Mouse (Mus musculus): ENCODE data around the gene Galk1. TPM values are rescaled to one million over a fixed set of nuclear protein-coding genes. Genes with fewer than 3 reads are reported as not detected.

The Galk1 gene
- polyA plus RNA-seq (2016; fragmentation: Nextera tagmentation; extraction: Ambion mirVana) = 187 and 200 TPM in 2 replicates

DNA sequence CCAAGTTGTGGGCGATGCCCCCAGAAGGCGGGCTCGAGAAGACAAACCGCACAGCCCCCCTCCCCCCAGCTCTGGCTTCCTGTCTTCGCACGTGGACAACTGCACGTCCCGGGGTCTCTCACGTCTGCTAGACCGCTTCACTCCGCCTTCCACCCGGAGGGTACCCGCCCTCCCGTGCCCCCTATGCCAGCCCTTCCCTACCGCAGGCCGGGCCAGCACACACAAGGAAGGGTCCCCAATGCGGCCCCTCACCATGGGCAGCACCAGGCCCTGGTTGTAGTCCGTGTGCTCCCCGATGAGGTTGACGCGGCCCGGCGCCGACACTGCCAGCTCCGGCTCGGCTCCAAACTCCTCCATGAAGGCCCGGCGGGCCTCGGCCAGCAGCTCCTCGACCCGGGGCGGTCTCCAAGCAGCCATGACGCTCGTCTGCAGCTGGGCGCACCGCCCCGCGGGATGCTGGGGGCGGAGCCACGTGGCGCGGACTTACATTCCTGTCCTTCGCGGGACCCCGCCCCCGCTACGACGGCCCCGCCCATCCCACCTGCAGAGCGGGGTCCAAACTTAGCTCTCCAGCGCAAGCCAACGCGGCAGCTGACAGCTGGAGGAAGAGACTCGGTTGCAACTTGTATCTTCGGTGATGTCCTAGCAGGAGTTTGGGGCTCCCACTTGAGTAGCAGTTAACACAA is at the start of gene Galk1:
Gene Galk1 (minus strand): TSS at position 458 of the 686 bp plus-strand sequence.
- H3K27ac ChIP-seq = peak within 1 kb of the TSS; percentile 83
- H3K4me2 ChIP-seq = peak within 1 kb of the TSS; percentile 93
- H3K4me1 ChIP-seq = peaks cover 48% of the 10 kb centered on the region
- H3K36me3 ChIP-seq = peaks cover 36% of the 10 kb centered on the region
- H3K9me3 ChIP-seq (replicated peaks) = no peaks in the 10 kb centered on the region
- peak; percentile 84 for ATAC-seq
- H3K27me3 ChIP-seq (replicated peaks) = peaks cover 11% of the 10 kb centered on the region; the same call in 1 of the 2 replicates
- peak within 1 kb of the TSS; percentile 69 for H3K4me3 ChIP-seq
- H3K9ac ChIP-seq = peak within 1 kb of the TSS; percentile 79
- WGBS (ENCODE audit: insufficient replicate concordance) = under 1% methylated on average over 55 of the region's 55 CpGs

DNA sequence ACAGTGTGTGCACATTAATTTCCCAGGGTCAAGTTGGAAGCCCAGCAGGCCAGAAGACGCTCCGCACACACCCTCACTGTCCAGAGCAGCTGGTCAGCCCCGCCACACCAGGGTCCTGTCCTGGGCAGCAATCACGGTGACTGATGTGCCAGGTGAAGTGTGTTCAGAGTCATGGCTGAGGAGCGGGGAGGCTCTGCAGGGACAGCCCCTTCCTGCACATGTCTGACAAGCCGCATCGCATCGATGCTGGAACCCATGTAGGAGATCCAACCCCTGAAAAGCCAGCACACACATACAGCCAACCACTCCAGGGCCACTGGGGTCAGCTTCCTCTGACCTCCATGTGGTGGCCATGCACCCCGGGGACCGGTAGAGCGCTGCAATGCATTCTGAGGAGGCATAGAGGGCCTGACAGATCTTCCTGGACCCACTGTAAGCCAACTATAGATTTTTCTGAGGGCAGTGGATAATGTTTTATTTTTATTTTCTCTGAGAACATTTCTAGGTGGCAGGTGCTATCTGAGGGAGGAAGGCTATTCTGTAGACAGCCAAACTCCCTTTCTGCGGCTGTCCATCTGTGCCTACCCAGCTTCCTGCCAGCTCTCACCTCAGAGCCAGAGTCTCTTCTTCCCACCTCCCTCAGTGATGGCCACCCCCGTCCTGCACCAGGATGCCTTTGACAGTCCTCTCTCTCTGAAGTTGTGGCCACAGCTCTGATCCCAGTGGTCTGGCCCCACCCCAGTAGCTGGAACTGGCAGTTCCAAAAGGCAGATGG is 49.3 kb upstream of the Galk1 start:
- no peak overlapping the region for H3K9ac ChIP-seq
- no peak overlapping the region for H3K4me2 ChIP-seq
- no peak overlapping the region for H3K27ac ChIP-seq
- 83% methylated on average over 13 of the region's 13 CpGs for WGBS (ENCODE audit: insufficient replicate concordance)
- peaks cover 23% of the 10 kb centered on the region for H3K4me1 ChIP-seq
- H3K4me3 ChIP-seq = no peak overlapping the region
- H3K27me3 ChIP-seq (replicated peaks) = no peaks in the 10 kb centered on the region
- H3K36me3 ChIP-seq = peaks cover 98% of the 10 kb centered on the region
- H3K9me3 ChIP-seq (replicated peaks) = no peaks in the 10 kb centered on the region
- no peak for ATAC-seq

DNA sequence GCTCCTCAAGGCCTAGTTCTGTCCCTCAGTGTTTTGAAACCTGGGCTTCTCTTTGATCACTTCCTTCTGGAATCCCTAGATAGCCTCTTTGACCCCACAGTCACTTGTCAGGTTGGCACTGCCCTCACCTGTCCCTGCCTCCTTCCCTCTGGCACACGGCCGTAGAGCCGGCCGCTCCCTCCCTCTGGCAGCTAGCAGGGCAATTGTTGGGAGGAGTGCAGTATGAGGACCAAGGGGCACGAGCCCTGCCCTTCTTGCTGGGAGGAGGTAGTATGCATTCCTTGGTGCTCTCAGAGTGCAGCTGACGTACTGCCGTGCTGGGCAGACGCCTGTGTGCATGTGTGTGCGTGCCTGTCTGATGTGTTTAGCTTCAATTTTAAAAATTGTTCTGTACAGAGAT is 48.1 kb upstream of the Galk1 start:
- no peak overlapping the region for H3K4me3 ChIP-seq
- H3K36me3 ChIP-seq = peaks cover 99% of the 10 kb centered on the region
- no peak for ATAC-seq
- no peaks in the 10 kb centered on the region for H3K27me3 ChIP-seq (replicated peaks)
- no peak overlapping the region for H3K4me2 ChIP-seq
- H3K27ac ChIP-seq = 0 out of 2 replicates have a peak overlapping the region, but pooled peaks have one; percentile 17
- 83% methylated on average over 9 of the region's 9 CpGs for WGBS (ENCODE audit: insufficient replicate concordance)
- H3K9ac ChIP-seq = no peak overlapping the region
- peaks cover 34% of the 10 kb centered on the region for H3K4me1 ChIP-seq
- no peaks in the 10 kb centered on the region for H3K9me3 ChIP-seq (replicated peaks)

DNA sequence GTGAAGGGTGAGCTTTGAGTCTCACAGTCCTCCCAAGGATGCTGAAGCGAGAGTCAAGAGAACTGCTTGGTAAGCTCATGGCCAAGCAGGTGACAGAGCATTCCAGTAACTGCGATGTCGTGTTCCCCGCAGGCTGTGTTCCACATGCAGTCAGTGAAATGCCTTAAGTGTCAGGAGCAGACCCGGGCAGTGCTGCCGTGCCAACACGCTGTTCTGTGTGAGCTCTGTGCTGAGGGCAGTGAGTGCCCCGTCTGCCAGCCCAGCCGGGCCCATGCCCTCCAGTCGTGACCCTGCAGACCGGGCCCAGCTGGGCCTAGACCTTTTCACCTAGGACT is 47.1 kb upstream of the Galk1 start:
- Histone ChIP-seq H3K27me3 (replicated peaks) (no peaks in the 10 kb centered on the region), H3K9me3 (replicated peaks) (no peaks in the 10 kb centered on the region), H3K27ac (no peak overlapping the region), H3K4me1 (peaks cover 44% of the 10 kb centered on the region), H3K36me3 (peaks cover 99% of the 10 kb centered on the region), H3K9ac (no peak overlapping the region), H3K4me2 (no peak overlapping the region), H3K4me3 (no peak overlapping the region)
- ATAC-seq = no peak
- WGBS (ENCODE audit: insufficient replicate concordance) = 91% methylated on average over 11 of the region's 11 CpGs

DNA sequence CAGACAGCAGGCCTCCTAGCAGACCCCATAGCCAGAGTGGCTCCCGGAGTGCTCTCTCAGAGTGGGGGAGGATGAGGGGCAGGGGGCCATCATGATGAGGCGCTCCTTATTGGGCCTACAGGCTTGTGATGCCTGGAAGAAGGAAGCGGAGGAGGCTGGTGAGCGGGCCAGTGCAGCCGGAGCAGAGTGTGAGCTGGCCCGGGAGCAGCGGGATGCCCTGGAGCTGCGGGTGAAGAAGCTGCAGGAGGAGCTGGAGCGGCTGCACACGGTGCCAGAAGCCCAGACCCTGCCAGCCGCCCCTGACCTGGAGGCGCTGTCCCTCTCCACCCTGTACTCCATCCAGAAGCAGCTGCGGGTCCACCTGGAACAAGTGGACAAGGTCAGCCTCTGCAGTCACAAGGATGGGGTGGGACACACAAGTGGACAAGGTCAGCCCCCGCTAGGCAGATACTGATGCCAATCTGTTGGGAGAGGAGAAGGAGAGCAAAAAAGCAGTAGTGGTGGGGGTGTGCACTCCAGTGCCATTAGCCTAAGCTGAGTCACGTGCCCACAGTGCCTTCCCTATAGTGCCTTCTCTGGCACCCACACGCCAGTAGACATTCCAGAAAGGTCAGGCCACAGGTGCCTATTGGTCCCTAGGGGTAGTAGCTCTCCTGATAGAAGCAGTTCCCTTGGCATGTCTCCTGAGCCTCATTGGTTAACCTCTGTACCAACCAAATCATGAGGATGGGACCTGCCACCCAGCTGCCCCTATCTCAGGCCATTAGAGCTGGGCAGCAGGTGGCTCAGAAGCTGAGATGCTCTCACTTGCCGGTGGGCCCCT is 46.6 kb upstream of the Galk1 start:
- peaks cover 45% of the 10 kb centered on the region for H3K4me1 ChIP-seq
- WGBS (ENCODE audit: insufficient replicate concordance) = 91% methylated on average over 17 of the region's 17 CpGs
- ATAC-seq = no peak

DNA sequence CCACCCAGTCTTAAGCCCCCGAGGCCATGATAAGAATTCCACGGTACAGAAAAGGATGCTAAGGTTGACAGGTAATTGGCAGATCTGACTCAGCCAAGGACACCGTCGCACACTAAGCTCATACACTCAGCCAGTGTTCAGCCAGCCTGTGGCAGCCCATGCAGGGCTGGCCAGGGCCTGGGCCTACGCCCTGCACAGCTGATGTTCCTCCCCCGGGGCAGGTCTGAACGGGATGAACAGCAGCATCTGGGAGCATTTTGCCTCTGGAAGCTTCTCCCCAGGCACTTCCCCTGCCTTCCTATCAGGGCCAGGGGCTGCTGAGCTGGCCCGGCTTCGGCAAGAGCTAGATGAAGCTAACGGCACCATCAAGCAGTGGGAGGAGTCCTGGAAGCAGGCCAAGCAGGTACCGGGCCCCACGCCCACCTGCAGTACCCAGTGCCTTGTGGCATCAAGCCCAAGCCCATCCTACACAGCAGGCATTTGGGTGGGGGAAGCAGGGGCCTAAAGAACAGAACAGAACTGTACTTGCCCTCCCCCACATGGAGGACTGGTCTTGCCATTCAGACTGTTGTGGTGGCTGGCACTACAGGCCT is 45.6 kb upstream of the Galk1 start:
- Histone ChIP-seq H3K4me3 (no peak overlapping the region), H3K27me3 (replicated peaks) (no peaks in the 10 kb centered on the region), H3K27ac (peak overlapping the region; percentile 78; the same call in 1 of the 2 replicates), H3K9me3 (replicated peaks) (no peaks in the 10 kb centered on the region), H3K4me2 (peak overlapping the region; percentile 39), H3K4me1 (peaks cover 54% of the 10 kb centered on the region), H3K36me3 (peaks cover 99% of the 10 kb centered on the region), H3K9ac (peak overlapping the region; percentile 54; the same call in 1 of the 2 replicates)
- 75% methylated on average over 12 of the region's 12 CpGs for WGBS (ENCODE audit: insufficient replicate concordance)
- no peak for ATAC-seq

More for the DNA sequence above, 46.6 kb upstream of the Galk1 start:
- no peaks in the 10 kb centered on the region for H3K9me3 ChIP-seq (replicated peaks)
- peaks cover 99% of the 10 kb centered on the region for H3K36me3 ChIP-seq
- H3K4me2 ChIP-seq = no peak overlapping the region
- no peak overlapping the region for H3K4me3 ChIP-seq
- no peaks in the 10 kb centered on the region for H3K27me3 ChIP-seq (replicated peaks)
- H3K27ac ChIP-seq = no peak overlapping the region
- no peak overlapping the region for H3K9ac ChIP-seq

DNA sequence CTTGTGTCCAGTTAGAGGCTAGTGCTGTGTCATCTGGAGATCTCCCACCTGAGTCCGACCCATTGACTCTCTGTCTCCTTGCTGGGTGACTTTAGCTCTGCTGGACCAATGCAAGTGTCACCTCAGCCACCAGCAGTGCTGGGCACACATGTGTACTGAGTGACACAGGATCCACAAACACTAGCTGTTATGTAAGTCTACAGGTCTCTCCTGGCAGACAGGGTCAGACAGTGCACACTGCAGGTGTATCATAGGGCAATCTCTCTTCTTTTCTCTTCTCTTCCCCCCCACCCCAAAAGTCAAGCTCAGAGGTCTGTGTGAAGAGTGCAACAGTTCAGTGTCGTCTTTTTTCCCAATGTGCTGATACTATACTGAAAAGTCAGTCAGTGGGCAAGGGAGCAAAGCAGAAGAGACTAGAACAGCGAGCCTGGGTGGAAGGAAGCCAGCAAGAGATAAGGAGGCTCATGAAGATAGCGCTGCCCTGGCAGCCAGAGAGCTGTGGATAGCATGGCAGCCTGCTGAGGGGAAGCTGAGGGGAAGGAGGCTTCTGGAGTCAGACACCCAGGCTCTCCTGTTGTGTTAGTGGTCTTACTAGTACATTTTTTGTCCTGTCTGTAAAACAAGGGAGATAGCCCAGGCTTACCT is 44.8 kb upstream of the Galk1 start:
- H3K4me1 ChIP-seq = peaks cover 60% of the 10 kb centered on the region
- no peaks in the 10 kb centered on the region for H3K9me3 ChIP-seq (replicated peaks)
- H3K4me3 ChIP-seq = no peak overlapping the region
- 20% methylated on average over 4 of the region's 4 CpGs for WGBS (ENCODE audit: insufficient replicate concordance)
- H3K36me3 ChIP-seq = peaks cover 99% of the 10 kb centered on the region
- no peaks in the 10 kb centered on the region for H3K27me3 ChIP-seq (replicated peaks)
- peak; percentile 78 for ATAC-seq
- H3K4me2 ChIP-seq = peak overlapping the region; percentile 39
- H3K27ac ChIP-seq = peak overlapping the region; percentile 78
- peak overlapping the region; percentile 54 for H3K9ac ChIP-seq

DNA sequence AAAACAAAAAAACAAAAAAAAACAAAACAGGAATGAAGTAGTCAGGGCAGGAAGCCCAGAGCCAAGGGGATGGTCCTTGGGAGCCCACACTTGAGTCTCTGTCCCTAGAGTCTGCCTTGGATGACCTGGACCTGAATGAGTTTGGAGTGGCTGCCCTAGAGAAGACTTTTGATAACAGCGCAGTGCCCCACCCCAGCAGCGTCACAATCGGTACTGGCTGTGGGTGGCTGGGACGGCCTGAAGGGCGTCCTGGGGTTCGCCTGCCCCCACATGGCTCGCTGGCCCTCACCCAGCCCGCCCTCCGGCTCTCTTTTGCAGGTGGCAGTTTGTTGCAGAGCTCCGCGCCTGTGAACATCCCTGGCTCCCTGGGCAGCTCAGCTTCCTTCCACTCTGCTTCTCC is 43.4 kb upstream of the Galk1 start:
- Histone ChIP-seq H3K9ac (no peak overlapping the region), H3K4me3 (no peak overlapping the region), H3K9me3 (replicated peaks) (no peaks in the 10 kb centered on the region), H3K4me2 (no peak overlapping the region), H3K4me1 (peaks cover 60% of the 10 kb centered on the region), H3K27me3 (replicated peaks) (no peaks in the 10 kb centered on the region), H3K27ac (peak overlapping the region; percentile 78; the same call in 1 of the 2 replicates), H3K36me3 (peaks cover 99% of the 10 kb centered on the region)
- no peak for ATAC-seq
- 66% methylated on average over 11 of the region's 11 CpGs for WGBS (ENCODE audit: insufficient replicate concordance)

DNA sequence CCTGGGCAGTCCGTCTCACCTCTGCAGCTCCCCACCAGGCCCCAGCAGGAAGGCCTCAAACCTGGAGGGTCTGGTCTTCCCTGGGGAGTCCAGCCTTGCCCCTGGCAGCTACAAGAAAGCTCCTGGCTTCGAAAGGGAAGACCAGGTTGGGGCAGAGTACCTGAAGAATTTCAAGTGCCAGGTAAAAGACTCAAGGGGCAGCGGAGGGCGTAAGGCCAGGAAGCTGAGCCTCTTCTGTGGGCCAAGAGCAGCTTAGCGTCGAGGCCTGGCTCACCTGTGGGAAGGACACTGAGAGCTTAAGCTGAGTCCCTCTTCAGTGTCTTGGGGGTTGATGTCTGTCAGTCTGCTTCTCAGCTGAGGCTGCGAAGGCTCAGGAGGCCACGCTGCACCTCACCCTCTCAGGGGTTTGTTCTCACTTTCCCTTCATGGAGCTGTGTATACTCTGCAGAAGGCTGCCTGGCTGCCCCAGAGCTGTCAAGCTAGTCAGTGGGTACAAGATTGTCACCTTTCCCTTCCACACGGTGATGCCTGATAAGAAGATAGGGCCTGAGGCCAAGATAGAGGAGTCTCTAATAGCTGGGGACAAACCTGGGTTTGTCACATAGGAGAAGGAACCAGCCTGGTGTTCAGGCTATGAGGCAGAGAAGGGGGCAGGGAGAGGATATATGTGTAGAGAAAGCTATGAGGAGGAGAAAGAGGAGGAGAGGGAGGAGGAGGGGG is 41.2 kb upstream of the Galk1 start:
- H3K4me1 ChIP-seq = peaks cover 57% of the 10 kb centered on the region
- peaks cover 99% of the 10 kb centered on the region for H3K36me3 ChIP-seq

DNA sequence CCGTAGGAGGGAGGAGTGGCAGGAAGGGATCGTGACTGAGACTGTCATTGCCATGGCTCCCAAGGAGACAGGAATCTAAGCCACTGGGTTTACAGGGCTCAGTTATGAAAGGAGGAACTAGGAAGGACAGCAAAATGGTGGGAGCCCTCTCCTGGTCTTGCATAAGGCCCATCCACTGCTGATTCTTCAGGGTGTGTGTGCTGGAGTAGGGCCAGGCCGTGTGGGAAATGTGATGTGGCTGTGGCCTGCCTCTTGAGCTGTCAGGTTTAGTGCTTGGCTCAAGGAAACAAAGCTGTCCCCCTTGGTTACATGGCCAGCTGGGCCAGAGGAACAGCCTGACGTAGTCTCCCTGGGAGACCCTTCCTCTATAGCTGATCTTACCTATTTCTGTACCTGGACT is 37.7 kb upstream of the Galk1 start:
- ATAC-seq = no peak
- H3K9me3 ChIP-seq (replicated peaks) = no peaks in the 10 kb centered on the region
- H3K4me3 ChIP-seq = no peak overlapping the region
- WGBS (ENCODE audit: insufficient replicate concordance) = 85% methylated on average over 4 of the region's 4 CpGs
- no peak overlapping the region for H3K4me2 ChIP-seq
- no peak overlapping the region for H3K9ac ChIP-seq
- no peak overlapping the region for H3K27ac ChIP-seq
- H3K36me3 ChIP-seq = peaks cover 97% of the 10 kb centered on the region
- H3K4me1 ChIP-seq = peaks cover 22% of the 10 kb centered on the region
- H3K27me3 ChIP-seq (replicated peaks) = no peaks in the 10 kb centered on the region

More for the DNA sequence above, 41.2 kb upstream of the Galk1 start:
- Histone ChIP-seq H3K27ac (peak overlapping the region; percentile 10), H3K4me3 (no peak overlapping the region), H3K4me2 (no peak overlapping the region), H3K27me3 (replicated peaks) (no peaks in the 10 kb centered on the region), H3K9ac (peak overlapping the region; percentile 12), H3K9me3 (replicated peaks) (no peaks in the 10 kb centered on the region)
- 74% methylated on average over 9 of the region's 9 CpGs for WGBS (ENCODE audit: insufficient replicate concordance)
- ATAC-seq = peak; percentile 48

DNA sequence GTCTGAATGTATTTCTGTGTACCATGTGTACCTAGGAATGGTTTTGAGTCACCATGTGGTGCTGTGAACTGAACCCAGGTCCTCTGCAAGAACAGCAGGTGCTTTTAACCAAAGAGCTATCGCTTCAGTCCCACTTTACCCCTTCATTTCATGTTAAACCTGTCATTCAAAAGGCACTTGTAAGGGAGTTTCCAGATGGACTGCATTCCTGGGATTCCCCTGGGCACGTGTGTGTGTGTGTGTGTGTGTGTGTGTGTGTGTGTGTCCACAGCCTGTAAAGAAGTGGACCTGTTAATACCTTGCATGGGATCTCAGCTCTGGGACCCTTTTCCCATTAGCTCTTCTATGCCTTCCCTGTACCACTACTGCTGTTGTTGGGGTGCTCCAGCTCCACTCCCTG is 37.1 kb upstream of the Galk1 start:
- Histone ChIP-seq H3K9ac (no peak overlapping the region), H3K27ac (no peak overlapping the region), H3K36me3 (peaks cover 97% of the 10 kb centered on the region), H3K4me3 (no peak overlapping the region), H3K4me1 (peaks cover 17% of the 10 kb centered on the region), H3K27me3 (replicated peaks) (no peaks in the 10 kb centered on the region), H3K9me3 (replicated peaks) (no peaks in the 10 kb centered on the region), H3K4me2 (no peak overlapping the region)
- 74% methylated on average over 2 of the region's 2 CpGs for WGBS (ENCODE audit: insufficient replicate concordance)
- ATAC-seq = no peak

All from liver, embryonic 12.5 days (tissue).